Mouse (Mus musculus): ENCODE measurements around the gene Cd209g.
"Not testable (repeated sequence)": the region's sequence is repeated elsewhere in the genome, so short reads cannot be mapped to it uniquely, and the experiment has no call there.

The Cd209g gene

DNA sequence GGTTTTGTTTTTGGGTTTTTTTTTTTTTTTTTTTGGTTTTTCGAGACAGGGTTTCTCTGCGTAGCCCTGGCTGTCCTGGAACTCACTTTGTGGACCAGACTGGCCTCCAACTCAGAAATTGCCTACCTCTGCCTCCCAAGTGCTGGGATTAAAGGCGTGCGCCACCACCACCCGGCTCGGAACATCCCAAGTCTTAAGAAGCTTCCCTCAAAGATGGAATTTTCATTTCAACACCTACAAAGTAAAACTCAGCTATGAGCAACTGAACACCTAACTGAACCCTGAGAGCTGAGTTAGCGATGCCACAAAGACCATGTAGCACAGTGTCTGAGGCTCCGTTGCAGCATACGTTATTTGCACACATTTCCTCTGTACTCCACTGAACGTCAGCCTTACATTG is at the start of gene Cd209g:
Gene Cd209g, plus strand, starts transcription at position 301 of the 400 bp plus-strand sequence.
- DNase-seq (ENCODE audit: low spot score in 2 of 2) = no peak

GRCm38 (mm10) chr8:4087180-4087722 is 46.6 kb upstream of the Cd209g start:
- DNase-seq (ENCODE audit: low spot score in 2 of 2) = not testable (repeated sequence)

GRCm38 (mm10) chr8:4088514-4088913 is 45.4 kb upstream of the Cd209g start:
- not testable (repeated sequence) for DNase-seq (ENCODE audit: low spot score in 2 of 2)

GRCm38 (mm10) chr8:4105735-4106134 is 28.2 kb upstream of the Cd209g start, which contains the start of gene Cd209f:
Gene Cd209f, minus strand, starts transcription at chr8:4105835.
- DNase-seq (ENCODE audit: low spot score in 2 of 2) = not testable (repeated sequence)

- peak; percentile 23 to 49 for DNase-seq (ENCODE audit: low spot score in 2 of 2)
Measured at GRCm38 (mm10) chr8:4139660-4140646, 6.1 kb downstream of the Cd209g start.

GRCm38 (mm10) chr8:4141721-4142120 is 7.8 kb downstream of the Cd209g start:
- DNase-seq (ENCODE audit: low spot score in 2 of 2) = no peak

- DNase-seq (ENCODE audit: low spot score in 2 of 2) = no peak
Measured at GRCm38 (mm10) chr8:4147272-4147671, 13.4 kb downstream of the Cd209g start.

DNA sequence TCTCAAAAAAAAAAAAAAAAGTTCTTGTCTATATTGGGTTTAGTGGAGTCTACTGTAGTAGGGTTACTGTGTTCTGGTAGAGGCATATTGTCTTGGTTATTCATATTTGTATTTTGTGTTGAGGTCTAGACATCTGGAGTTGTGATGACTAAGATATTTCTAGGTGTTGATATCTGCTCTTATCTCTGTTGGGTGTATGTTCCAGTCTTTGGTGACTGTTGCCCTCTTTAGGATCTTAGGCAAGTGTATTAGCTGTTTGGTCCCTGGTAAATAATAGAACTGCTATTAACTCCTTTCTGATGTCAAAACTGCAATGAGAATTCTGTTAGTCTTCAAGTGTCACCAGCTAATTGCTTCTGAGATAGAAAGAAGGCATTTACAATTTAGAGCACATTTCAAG is 21.0 kb downstream of the Cd209g start:
- no peak for DNase-seq (ENCODE audit: low spot score in 2 of 2)

GRCm38 (mm10) chr8:4162786-4163185 is 28.9 kb downstream of the Cd209g start:
- DNase-seq (ENCODE audit: low spot score in 2 of 2) = no peak

DNA sequence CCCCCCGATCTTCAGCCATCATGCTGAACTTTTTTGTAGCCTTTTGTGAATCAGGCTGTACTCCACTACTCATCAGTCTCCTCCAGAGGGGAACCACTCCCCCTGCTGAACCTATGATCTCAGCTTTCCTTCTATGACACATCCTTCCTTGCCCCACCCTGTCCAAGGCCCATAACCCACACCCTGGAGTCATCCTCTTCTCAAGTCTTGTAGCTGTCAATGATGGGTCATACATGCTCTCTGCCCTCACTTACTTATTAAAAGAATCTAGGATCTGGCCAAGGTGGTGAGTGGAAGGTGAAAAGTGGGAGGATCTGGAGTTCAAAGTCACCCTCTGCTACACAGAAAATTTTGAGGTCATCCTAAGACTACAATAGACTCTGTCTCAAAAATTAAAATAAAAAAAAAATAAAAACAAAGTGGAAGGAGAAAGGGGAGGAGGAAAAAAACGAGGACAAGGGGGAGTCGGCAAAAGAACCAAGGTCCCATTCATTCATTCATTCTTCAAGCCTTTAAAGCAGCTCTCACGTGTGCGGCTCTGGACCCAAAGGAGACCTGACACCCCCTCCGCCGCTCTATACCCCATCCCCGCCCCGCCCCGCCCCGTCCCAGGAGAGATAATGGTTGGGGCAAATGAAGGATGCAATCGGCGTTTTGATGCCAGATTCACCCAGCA is 31.4 kb downstream of the Cd209g start:
- peak in 1 of 2 experiments; percentile 12 for DNase-seq (ENCODE audit: low spot score in 2 of 2)

DNA sequence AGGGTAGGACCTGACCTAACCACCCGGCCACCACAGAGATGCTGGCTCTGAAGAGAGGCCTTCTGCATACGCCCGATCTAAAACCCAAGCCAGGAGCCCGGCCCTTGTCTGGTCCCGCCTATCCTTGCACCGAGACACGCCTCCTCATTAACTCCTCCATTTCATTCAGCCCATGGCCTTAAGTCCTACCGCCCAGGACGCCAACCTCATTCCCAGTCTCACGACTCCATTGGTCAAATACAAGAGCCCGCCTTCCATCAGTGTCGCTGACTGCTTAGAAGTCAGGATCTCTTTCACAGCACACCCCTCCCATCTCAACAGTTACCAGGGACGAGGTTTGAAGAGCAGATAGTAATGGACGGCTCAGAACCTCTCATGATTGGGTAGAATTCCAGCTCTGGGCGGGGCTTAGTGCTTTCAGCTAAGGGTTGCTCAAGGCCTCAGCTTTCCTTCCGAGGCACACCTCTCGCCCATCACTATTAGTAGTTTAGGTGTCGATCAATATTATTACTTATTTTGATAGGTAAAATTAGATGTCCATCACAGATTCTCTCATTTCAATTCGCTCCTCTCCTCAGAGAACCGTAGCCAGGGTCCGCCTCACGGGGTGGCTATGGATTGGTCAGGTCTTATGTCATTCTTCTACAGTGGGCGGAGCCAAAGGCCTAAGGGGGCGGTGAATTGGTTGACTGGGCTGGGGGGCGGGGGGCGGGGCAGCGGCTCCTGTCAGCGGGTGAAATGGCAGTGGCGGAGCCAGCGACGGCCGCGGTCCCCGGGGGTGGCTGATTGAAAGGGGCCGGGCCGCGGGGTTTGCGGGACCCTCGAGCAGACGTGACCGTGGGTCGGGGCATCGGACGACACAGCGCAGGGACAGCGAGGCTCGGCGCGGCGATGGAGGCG is 32.2 kb downstream of the Cd209g start, which contains the start of gene Evi5l:
Gene Evi5l, plus strand, starts transcription at position 716 of the 900 bp plus-strand sequence.
- peak; percentile 99 to 100 for DNase-seq (ENCODE audit: low spot score in 2 of 2)

DNA sequence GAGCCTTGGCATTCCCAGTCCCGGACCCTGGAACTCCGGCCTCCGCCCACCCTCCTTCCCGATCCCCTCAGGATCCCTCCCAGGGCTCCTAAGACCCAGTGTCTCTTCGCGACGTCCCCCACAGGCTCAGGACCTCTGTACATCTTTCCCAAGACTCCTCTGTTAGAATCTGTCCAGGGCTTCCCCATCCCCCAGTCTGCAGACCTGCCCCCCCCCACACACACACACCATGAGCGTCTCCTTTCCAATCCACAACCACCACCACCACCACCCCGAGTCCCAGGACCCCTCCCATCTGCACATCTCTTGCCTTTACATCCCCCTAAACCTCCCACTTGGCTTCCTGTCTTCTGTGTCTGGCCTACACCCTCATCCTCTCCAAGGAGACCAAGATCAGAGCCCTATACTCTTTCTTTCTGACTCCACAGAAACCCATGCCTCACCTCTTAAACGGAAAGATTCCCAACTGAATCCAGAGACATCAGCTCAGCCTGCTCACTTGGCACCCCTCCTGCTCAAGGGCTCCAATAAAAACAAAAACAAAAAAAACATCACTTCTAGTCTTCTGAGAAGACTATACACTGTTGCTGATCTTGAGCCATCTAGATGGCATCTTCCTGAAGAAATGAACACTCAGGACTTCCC is 33.1 kb downstream of the Cd209g start:
- DNase-seq (ENCODE audit: low spot score in 2 of 2) = no peak

- DNase-seq (ENCODE audit: low spot score in 2 of 2) = no peak
Measured at GRCm38 (mm10) chr8:4167918-4168317, 34.0 kb downstream of the Cd209g start.

DNA sequence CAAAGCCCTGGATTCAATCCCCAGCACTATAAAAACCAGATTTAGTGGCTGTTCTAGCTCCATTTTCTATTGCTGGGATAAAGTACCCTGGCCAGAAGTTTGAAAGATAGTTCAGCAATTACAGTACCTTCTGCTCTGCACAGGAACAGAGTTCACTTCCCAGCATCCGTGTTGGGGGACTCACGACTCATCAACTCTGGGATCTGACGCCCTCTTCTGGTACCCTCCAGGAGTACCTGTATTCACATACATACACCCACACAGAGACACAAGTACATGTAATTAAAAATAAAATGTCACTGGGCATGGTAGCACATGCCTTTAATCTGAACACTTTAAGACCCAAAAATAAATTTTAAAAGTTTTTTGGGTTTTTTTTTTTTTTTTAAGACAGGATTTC is 38.6 kb downstream of the Cd209g start:
- DNase-seq (ENCODE audit: low spot score in 2 of 2) = no peak

GRCm38 (mm10) chr8:4174018-4174417 is 40.1 kb downstream of the Cd209g start:
- DNase-seq (ENCODE audit: low spot score in 2 of 2) = no peak

DNA sequence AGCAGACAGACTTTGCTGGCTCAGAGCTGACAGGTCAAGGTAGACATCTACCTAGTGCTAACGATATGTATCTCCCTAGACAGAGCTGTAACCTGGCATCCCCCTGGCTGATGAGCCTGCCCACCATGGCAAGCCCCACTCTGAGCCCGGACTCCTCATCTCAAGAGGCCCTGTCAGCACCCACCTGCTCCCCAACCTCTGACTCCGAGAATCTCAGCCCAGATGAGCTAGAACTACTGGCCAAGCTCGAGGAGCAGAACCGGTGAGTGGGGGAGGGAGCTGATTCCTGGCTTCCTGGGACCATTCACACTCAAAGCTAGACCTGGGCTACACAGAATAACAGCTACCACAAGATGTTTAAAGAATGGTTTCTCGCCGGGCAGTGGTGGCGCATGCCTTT is 49.5 kb downstream of the Cd209g start:
- DNase-seq (ENCODE audit: low spot score in 2 of 2) = no peak

DNA sequence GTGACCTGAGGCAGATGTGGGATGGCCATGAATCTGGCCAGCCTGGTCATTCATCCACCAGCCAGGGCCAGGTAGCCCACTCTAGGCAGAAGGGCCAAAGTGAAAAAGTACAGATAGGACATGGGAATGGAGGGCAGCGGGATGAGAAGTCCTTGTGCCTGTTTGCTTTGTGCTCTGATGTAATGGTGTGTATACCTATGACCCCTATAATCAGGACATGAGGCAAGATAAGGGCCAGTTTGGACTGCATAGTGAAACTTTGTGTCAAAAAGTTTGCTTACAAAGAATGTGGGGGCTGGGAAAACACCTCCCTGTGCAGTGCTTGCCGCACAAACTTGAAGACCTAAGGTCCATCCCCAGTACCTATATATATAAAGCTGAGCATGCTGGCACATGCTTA is 52.3 kb downstream of the Cd209g start:
- DNase-seq (ENCODE audit: low spot score in 2 of 2) = no peak

All from heart, adult 9 months (tissue).